Mouse (Mus musculus) adipocyte (in vitro differentiated cells): ENCODE data around the gene Leng9.

Experiments
- DNase-seq: peaks from one replicate; pipeline ENCODE4 v3.0.0-alpha.2; 2016; ENCODE audit warnings: low spot score

Gene Leng9

DNA sequence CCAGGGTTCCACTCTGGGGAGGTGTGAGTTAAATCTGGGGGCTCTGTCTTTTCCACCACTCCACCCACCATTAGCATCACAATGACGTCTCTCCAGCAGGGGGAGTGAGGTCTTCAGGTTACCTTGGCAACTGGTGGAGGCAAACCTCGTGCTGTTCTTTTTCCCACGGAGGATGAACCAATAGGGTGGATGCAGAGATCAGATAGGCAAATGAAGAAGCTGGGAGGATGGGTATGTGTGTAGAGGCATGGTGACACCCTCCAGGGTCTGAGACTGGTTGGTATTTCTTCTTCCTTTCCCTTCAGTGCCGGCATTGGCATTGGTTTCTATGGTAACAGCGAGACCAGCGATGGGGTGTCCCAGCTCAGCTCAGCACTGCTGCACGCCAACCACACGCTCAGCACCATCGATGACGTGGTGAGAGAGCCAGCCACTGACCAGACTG lies 25.8 kb downstream of the Leng9 start:
- DNase-seq: no peak

DNA sequence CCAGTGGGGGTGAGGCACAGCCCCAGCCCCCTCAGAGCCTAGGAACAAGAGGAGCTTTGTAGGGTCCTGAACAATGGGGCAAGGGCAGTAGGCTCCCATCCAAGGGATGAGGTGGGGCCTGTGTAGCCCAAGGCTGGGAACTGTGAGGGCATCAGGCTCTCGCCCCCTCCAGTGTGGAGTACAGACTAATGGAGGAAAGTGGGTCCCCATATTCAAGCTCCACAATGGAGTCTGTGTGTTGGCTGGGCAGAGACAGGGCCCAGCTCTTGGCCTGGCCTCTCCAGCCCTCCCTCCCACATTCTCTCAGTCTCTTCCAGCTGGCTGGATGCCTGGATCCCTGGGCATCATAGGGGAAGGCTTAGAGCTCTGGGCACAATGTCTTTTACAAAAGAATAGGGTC lies 26.4 kb downstream of the Leng9 start:
- peak; percentile 93 for DNase-seq

DNA sequence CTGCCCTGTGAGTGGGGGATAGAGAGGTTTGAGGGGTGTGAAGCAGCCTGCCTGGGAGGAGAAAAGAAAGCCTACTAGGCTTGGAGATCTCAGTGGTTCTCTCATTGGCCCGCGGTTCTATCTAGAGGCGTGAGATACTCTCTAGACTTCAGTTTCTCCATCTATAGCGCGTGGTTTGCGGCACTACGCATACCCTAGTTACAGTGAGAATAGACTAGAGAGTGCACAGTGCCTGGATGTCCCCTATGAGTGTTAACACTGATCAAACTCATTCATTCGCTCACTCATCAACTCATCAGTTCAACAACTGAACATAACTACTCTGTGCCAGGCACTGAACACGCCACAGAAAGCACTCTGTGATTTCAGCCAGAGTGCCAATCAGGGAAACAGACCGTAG lies 27.4 kb downstream of the Leng9 start:
- DNase-seq: no peak

DNA sequence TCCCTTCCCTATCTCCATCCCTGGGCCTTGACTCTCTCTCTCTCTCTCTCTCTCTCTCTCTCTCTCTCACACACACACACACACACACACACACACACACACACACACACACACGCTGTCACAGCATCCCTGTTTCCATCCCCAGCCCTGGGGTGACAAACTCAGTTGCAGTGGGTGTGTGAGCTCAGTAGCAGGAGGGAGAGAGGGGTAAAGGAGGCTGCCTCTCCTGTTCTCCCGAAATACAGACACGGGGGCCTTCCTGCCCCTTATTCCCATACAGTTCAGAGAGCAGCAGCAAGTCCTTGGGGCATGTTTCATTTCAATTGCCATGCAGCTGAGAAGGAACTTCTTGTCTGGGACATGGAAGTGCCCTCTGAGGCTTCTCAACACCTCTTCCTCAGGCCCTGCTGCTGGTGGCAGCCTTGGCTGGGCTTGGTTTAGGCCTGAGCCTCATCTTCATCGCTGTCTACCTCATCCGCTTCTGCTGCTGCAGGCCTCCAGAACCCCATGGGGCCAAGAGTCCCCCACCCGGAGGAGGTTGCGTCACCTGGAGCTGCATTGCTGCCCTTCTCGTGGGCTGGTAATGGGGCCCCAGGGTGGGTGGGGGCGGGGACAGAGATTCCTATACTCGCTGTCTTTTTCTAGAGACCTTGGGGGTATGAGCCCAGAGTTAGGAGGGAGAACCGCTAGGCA lies 28.0 kb downstream of the Leng9 start:
- DNase-seq: no peak

DNA sequence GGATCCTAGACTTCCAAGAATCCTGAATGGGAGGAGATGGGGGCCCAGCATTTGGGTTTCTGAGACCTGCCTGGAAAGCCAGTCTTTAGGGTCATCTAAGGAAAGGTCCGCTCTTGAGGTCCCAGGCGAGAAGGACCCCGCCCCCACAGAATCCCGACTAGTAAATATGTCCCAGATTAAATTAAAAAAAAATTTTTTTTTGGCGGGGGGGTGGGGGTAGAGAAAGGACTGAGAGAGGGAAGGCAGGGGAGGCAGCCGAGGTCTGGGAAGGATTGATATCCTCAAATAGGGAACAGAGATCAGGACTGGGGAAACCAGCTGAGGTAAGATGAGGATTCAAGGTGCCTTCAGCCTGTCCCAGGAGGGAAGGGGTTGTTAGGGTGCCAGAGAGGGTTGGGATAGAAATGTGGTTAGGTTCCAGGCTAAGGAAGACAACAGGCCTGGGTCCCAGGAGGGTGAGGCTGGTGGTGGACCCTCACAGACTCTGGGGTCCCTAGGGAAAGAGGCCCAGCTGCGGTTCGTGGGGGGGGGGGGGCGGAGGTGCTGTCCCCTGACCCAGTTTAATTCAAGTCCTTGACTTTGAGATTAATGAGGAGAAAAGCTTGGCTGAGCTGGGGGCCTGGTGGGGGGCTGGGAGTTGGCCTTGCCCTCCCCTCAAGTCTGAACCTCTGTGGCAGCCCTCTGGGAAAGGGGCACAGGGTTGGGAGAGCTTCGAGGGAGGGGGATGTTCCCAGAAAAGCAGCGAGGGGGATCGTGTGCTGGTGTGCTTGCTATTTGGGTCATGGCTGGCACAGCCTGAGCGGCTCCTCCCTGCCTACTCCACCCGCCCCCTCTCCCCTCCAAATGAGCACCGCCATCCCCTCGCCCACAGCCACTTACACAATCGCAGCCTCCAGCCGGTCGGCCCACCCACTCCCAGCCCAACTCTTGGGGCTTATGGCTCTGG lies 29.9 kb downstream of the Leng9 start:
- DNase-seq: no peak

DNA sequence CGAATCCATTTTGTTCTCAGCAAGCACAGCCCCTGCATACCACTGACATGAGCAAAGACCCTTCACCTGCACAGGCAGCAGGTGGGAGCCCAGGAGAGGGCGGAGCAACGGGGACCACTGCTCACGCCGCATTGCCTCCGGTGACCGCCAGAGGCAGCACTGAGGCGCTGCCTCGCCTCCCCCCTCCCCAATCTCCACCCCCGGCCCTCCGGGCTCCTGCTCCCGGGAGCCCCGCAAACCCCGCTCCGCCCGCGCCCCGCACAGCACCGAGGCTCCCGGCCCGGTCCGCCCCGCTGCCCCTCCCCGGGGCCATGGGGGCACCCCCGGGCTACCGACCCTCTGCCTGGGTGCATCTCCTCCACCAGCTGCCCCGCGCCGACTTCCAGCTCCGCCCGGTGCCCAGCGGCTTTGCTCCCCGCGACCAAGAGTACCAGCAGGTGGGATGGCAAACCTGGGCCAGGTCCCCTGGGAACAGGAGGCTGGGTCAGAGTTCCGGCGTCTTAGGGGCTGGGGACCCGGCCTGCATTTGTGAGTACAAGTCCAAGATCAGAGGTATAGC lies 30.8 kb downstream of the Leng9 start, which contains the start of gene Ttyh1:
Ttyh1 (plus strand) TSS at position 65 of the 559 bp plus-strand sequence.
- DNase-seq: no peak

DNA sequence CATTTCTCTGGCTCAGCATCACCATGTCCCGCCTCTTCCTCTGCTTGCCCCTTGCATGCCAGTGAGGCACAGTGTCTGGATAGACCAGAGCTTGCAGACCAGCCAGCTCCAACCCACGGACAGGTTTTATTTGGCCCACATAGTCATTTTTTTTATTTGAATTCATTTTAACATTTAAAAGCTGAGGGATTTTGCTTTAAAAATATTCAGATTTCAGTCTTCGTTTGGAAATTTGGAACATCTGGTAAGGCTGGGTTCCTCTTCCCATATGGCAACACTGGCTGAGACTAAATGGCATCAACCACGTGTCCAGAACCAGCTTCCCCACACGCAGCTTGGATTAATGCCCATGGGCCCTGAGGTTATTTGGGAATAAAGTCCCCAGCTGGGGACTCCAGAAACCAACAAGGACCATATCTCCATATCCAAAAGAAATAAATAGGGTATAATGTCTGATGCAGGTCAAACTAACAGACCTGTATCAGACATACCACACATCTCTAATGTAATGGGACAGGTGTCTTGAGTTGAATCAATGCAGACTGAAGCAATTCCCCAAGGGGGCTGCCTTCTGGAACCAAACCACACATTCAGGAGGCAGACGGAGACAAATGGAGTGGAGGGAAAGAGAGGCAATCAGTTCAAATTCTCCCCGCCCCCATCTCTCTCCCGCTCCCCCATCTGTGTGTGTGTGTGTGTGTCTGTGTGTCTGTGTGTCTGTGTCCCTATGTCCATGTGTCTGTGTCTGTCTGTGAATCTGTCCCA lies 32.9 kb downstream of the Leng9 start:
- DNase-seq: no peak

DNA sequence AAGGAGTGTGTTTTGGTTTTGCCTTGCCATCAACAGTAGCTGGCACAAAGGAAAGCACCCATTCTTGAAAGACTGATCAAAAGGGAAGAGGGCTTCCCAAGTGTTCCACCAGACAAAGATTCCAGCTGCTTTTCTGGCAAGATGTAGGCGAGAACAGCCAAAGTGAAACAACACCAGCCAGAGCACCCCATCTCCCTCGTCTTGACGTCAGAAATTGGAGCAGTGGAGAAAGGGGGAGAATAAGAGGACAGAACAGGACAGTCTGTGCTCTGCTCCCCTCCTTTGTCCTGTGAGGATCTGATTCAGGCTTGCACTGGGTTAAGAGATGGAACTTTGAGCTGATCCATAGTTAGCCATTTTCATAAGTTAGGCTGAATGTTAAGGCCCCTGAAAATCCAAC lies 38.4 kb downstream of the Leng9 start:
- DNase-seq: no peak

DNA sequence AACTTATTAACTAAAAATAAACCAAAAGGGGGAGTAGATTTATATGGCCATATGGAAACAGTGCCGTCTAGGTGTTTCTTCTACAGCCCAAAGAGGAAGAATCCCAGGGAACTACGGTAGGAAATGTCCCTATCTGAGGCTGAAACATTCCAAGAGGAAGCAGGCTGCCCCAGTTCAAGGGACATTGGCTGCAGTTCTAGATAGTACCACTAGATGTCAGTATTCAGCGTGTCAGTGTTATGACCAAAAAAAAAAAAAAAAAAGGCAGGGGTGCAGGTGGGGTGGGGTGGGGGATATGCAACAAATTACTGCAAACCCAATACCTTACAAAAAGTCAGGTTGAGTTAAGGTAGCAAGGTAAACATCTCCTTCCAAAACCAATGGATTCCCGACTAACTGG lies 46.8 kb downstream of the Leng9 start:
- peak; percentile 67 for DNase-seq

DNA sequence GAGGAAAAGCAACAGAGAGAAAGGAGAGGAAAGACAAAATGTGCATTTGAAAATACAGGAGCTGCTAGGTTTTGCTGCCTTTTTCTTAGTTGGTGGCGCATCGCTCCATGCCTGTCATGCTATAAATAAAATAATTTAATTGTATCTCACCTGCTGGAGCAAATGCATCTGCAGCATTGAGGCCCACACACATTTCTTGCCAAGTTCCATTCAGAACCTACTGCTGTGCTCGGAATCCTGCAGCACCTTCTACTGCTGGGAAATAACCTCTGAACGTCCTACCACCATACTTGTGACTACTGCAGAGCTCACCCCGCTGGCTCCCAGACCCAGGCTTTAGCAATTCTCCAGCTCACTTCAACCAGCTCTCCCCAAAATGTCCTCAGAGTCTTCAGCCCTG lies 49.0 kb downstream of the Leng9 start:
- DNase-seq: no peak

DNA sequence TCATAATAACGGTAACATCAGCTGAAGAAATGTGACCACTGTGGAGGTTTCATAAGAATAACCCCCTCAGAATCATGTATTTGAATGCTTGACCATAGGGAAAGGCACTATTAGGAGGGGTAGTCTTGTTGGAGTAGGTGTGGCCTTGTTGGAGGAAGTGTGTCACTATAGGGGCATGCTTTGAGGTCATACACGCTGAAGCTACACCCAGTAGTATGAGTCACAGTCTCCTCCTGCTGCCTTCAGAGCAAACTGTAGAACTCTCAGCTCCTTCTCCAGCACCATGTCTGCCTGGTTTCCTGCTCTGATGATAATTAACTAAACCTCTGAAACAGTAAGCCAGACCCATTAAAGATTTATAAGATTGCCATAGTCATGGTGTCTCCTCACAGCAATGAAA lies 51.3 kb downstream of the Leng9 start:
- no peak for DNase-seq

DNA sequence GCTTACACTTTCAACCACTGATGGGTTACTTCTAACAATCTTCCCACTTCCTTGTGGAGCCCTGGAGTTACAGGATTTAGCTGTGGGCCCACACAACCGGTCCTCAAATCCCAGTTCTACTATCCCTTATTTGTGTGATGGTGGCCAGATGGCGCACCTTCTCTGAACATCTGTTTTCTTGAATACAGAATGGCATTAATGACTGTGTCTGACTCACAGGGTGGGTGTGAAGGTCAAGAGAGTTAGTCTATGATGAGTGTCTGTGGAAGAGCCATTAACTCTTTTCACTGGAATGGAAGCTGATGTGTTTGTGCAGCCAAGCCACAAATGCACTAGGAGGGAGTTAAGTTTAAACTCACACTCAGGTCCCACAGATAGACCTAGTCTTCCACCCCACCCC lies 51.9 kb downstream of the Leng9 start:
- no peak for DNase-seq
